Mouse (Mus musculus) lung, embryonic 14.5 days (tissue): ENCODE data around the gene Gm6370. TPM values are rescaled to one million over a fixed set of nuclear protein-coding genes. Genes with fewer than 3 reads are reported as not detected.

Source experiments
- polyA plus RNA-seq: library from polyadenylated mRNA; unstranded; fragments of >200 nt; fragmentation: Nextera tagmentation; extraction: Ambion mirVana; gene quantifications from 2 replicates; pipeline ENCODE4 v1.2.1, GENCODE M21; 2014

Gm6370 gene
- polyA plus RNA-seq, 1 experiment from 2014 or later: not detected

Other genes with a start within 250 kb of the Gm6370 start
- 0.57 and 0.84 TPM in 2 replicates for gene Wasf3, start 106.4 kb upstream of the Gm6370 start, polyA plus RNA-seq
- not detected in 2 replicates for gene Gm6408, start 9.4 kb upstream of the Gm6370 start, polyA plus RNA-seq
- gene 4930449I24Rik, start 11.0 kb downstream of the Gm6370 start, polyA plus RNA-seq: not detected in 2 replicates
- gene Gm3402, start 22.8 kb downstream of the Gm6370 start, polyA plus RNA-seq: not detected in 2 replicates
- gene Gm3404, start 34.4 kb downstream of the Gm6370 start, polyA plus RNA-seq: not detected in 2 replicates
- gene Gm3409, start 46.3 kb downstream of the Gm6370 start, polyA plus RNA-seq: not detected in 2 replicates
- gene Gm3415, start 64.8 kb downstream of the Gm6370 start, polyA plus RNA-seq: not detected in 2 replicates
- gene Gpr12, start 93.9 kb downstream of the Gm6370 start, polyA plus RNA-seq: not detected in 2 replicates